Mouse (Mus musculus) left cerebral cortex, adult 8-10 months (tissue): ENCODE data around the gene Gnai3. TPM values are rescaled to one million over a fixed set of nuclear protein-coding genes. Genes with fewer than 3 reads are reported as not detected.

ENCODE experiments used
- DNase-seq, 2 experiments: peaks; one replicate each; pipeline ENCODE4 v3.0.0; 2022; ENCODE audit warnings: low spot score in 2 of 2
- total RNA-seq, 4 experiments: library from RNA; stranded (reverse); gene quantifications; 2 replicates each; pipeline ENCODE4 v1.2.4; 2022

Gnai3 gene
- total RNA-seq, 4 experiments from 2014 or later = 25.0 to 28.1 (median 25.9) TPM

GRCm38 (mm10) chr3:108164807-108165206, 18.9 kb upstream of the Gnai3 start:
- peak in 1 of 2 experiments; percentile 75 for DNase-seq

DNA sequence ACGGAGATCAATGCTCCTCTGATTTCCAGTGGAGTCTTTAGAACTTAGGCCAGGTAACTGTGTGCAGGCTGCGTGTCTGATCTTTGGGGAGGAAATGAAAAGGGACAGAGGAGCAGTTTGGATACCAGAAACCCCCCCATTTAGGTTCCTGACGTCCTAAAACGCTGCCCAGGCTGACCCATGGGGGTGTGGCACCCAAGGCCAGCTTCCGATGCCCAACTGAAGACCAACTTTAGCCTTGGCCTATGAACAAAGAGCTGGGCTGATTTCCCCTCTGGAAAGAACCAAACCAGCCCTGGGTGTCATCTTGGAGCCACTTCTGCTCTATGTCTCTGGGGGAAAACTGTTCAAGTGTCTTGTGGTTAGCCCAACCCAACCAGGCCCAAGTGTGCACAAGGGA, 18.1 kb upstream of the Gnai3 start:
- DNase-seq = no peak

DNA sequence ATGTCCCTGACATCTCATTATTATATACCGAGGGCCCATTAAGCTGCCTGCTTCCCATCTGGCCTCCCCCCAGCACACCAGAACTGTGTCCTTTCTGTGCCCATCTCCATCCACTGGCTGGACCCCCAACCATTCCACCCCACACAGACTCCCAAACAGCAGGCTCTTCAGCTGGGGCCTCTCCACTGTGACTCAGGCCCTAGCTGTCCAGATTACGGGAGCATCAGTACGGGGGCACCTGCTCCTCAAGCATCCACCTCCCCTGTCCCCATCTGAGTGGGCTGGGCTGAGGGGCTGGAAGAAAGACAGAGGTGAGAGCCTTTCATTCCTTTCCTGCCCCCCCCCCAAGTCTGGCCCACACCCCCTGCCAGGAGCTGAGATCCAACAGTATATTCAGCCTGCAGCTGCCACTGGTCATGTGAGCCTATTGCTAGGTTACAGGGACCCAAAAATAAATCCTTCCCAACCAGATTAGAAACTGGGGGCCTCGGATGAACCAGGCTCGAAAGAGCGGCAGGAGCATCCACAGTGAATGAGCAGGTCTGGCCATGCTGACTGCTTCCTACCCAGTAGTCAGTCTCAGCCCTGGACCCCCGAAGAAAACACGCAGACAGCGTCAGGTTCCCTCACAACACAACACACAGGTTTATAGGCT, 12.6 kb upstream of the Gnai3 start:
- peak in 1 of 2 experiments; percentile 80 for DNase-seq

- peak; percentile 69 to 79 for DNase-seq
These were observed 8.7 kb upstream of the Gnai3 start, which contains the start of gene Gpr61 for GRCm38 (mm10) chr3:108154656-108155055. Gene Gpr61 (minus strand): TSS chr3:108154882.

DNA sequence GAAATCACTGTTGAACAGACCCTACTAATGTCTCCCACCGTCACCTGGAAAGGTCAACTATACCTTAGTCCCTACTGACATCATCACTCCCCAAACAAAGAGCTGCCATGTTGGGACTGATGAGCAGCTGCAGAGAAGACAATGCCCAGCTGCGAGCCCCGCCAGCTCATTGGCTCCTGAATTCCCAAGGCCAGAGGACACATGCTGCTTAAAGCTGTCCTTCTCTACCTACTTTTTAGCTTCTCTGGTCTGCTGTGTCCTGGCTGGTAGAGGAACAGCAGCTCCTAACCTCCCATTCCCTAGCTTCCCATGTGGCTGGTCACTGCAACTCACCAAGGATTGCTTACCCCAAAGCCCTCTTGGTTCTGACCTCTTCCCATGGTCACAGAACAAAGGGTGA, 6.3 kb upstream of the Gnai3 start:
- DNase-seq = no peak

- peak; percentile 76 to 81 for DNase-seq
These were observed 1.7 kb upstream of the Gnai3 start for GRCm38 (mm10) chr3:108147386-108148235.

GRCm38 (mm10) chr3:108146671-108147070, 725 bp upstream of the Gnai3 start:
- no peak for DNase-seq

- DNase-seq = no peak
These were observed 5.2 kb downstream of the Gnai3 start for GRCm38 (mm10) chr3:108140786-108141185.

DNA sequence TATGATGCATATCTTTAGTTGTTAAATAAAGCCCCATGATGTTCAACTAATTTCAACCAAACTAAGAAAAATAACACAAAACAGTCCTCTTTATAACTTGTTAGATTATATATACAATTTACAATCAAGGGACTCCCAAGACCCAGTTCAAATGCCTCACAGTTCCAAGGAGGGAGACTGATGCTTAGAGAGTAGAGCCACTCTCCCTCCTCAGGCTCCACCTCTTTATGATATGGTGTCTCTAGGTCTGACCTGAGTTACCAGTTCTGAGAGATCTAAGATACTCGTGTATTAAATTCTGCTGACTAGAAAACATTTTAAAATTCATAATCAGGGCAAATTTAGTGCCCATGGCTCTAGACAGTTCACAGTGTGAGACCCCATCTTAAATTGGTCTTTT, 6.8 kb downstream of the Gnai3 start:
- DNase-seq = no peak

DNA sequence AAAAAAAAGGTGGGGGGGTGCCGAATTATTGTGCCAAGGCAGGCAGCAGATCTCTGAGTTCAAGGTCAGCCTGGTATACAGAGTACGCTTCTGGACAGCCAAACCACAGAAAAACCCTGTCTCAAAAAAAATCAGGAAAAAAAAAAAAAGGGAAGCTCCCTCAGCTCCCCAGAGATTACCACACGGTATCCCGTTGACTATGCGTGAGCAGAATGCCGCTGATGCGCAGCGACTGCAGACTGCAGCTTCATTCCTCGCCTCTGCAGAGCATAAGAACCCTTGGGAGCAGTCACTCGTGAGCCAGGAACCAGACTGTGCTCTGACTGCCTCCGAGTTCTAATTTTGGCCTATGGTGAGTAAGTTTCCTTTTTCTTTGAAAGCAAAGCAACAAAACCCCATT, 11.2 kb downstream of the Gnai3 start:
- DNase-seq = peak in 1 of 2 experiments; percentile 77

- DNase-seq = no peak
These were observed 13.5 kb downstream of the Gnai3 start for GRCm38 (mm10) chr3:108132484-108132883.

DNA sequence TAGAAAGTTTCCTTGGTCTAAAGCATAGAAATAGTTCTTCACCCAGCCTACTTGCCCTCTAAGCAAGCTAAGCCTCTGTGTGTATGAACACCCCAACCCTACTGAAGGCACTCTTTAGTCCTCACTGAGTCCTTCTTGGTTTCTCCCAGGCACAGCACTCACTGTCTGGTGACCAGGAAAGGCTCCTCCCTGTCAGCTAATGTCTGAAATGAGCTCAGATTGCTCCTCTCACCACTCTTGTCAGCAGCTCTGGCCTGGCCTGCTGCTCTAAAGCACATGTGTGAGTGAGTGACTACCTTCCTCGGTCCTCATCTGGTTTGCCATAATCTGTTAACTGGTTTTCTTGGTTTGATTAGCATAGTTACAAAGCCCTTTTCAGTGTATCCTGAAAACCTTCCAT, 14.1 kb downstream of the Gnai3 start:
- DNase-seq = no peak

- no peak for DNase-seq
These were observed 14.7 kb downstream of the Gnai3 start for GRCm38 (mm10) chr3:108131216-108131615.

GRCm38 (mm10) chr3:108129804-108130203, 16.1 kb downstream of the Gnai3 start:
- DNase-seq = no peak

DNA sequence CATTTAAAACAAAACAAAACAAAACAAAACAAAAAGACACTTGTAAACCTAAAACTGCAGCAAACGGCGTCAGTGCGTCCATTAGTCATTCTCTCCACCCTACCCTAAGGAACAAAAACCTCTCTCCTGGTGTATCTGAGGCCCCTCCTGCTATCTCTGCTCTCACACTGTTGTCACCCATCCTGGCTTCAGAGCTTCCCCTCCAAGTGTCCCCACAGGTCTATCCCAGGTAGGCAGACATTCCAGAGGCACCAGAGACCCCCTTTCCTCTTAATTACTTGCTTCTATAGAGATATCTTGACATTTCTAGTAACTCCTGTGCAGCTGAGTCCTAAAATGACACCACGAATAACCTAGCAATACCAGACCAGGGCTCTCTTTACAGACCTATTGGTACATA, 16.6 kb downstream of the Gnai3 start:
- DNase-seq = no peak

GRCm38 (mm10) chr3:108128520-108128919, 17.4 kb downstream of the Gnai3 start:
- DNase-seq = no peak

DNA sequence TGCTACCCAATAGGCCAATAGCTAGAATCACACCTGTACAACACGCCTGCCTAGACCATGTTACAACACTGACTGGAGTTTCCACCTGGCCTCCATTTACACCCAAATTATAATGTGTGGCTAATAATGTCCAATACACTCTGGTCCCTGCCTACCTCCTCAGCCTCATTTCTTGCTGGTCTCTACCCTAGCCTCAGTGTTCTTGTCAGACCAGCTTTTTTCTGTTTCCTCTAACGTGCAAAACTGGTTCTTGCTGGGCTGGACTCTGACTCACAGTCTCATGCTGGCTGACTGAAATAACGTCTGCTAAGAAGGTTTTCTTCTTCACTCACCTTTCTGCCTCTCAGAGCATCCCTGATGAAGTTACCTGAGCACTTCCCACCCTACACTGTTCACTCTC, 19.6 kb downstream of the Gnai3 start:
- no peak for DNase-seq

DNA sequence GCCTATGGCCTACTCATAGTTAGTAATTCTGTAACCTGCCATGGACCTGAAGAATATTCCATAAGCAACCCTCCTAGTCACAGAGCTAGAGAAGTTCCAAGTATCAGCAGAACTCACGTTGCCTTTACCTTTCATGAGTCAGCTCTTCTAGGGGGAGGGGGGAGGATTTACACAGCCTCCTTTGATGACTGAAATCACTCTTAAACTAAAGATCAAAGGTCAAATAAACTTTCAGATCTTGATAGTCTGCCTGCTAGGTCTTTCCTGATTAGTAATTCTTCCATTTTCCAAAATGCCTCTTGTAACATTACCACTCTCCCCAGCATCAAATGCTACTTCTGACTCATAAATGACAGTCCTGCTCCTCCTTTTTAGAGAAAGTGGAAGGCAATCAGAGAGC, 21.8 kb downstream of the Gnai3 start:
- no peak for DNase-seq

DNA sequence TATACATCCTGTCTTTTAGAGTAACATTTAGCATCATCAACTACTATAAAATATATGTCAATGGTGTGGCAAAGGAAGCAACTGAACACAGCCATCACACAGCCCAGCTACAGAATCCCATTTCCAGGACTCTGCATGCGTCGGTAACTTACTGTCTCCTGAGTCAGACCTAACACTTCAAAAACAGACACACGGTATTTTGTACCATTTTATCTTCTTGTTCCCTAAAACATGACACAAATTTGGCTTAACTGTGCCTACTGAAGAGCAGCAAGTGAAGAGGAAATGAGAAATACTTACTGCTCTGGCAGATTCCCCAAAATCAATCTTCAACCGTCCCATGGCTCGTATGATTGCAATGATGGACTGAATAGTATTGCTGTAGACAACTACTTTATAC, 22.7 kb downstream of the Gnai3 start:
- DNase-seq = no peak

GRCm38 (mm10) chr3:108121101-108121500, 24.8 kb downstream of the Gnai3 start:
- no peak for DNase-seq

DNA sequence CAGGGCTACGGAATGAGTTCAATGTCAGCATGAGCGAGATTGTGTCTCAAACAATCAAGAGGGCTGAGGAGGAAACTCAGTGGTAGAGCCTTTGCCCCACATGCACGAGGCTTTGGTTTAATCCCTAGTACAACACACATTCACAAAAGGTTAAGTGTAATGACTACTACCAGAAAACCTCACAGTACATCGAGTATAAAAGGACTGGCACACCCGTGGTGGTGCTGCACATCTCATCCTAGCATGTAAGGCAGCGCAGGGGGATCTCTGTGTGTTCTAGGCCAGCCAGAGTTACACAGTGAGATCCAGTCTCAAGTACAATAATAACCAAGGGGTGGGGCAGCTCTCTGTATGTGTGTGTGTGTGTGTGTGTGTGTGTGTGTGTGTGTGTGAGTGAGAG, 28.5 kb downstream of the Gnai3 start:
- DNase-seq = no peak

- no peak for DNase-seq
These were observed 32.2 kb downstream of the Gnai3 start for GRCm38 (mm10) chr3:108113591-108114289.
